Mouse (Mus musculus): ENCODE results near the gene Ints5.

DNA sequence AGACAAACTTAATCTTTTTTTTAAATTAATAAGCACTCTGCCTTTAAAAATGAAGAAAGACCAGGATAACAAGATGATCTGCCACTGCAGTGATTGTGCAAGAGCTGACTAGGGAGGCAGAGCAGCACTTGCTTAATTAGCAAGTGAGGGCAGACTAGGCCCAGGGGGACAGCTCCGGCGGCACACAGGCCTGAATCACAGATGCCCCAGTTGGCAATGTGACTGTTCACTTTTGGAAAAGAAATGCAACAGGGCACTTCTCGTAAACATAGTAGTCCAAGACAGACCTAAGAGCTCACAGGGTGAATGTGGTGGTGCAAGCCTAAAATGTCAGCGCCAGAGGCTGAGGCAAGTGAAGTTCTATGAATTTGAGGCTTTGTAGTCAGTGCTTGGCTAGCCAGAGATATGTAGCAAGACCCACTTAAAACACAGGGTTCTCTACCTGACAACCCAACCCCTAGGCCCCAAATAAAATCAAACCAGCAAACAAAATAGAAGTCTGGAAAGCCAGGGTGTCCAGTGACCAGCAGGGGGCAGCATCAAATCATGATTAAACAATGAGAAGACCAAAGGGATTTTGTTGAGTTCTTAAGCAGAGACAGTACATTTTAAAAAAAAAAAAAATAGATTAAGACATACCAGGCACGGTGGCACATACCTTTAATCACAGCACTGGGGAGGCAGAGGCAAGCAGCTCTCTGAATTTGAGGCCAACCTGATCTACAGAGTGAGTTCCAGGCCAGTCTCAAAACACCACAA lies 48.3 kb upstream of the Ints5 start:
- no peak for TF ChIP-seq POLR2A (IDR thresholded peaks at IDR 0.05; ENCODE audit: extremely low read depth, insufficient read depth, low read length)
- TF ChIP-seq CTCF (IDR thresholded peaks at IDR 0.05; ENCODE audit: low read depth, low read length), result peak; percentile 43; the same call in 1 of the 2 replicates

Data from liver, adult 2 months (tissue).